Mouse (Mus musculus) liver, embryonic 13.5 days (tissue): ENCODE results near the gene Gm21541. TPM values are rescaled to one million over a fixed set of nuclear protein-coding genes. Genes with fewer than 3 reads are reported as not detected.
"Not testable (repeated sequence)": the region's sequence is repeated elsewhere in the genome, so short reads cannot be mapped to it uniquely, and the experiment has no call there.

Experiments
- ATAC-seq: fragments of 200-750 bp; cut with Nextera tagmentation; 2 replicates; pipeline ENCODE4 v1.8.0; 2017; ENCODE audit warnings: low read depth, mild to moderate bottlenecking, moderate number of reproducible peaks, moderate library complexity
- DNase-seq: peaks from one replicate; pipeline ENCODE4 v3.0.0; 2022
- H3K27ac ChIP-seq: fragments of 300-500 bp; sonication (generic); 2 replicates; pipeline ENCODE4 v1.5.1; 2015; ENCODE audit warnings: moderate library complexity, mild to moderate bottlenecking, inconsistent platforms
- H3K27me3 ChIP-seq: fragments of 300-500 bp; sonication (generic); 2 replicates; pipeline ENCODE4 v1.6.1; 2015; ENCODE audit warnings: mild to moderate bottlenecking, inconsistent platforms
- H3K36me3 ChIP-seq: fragments of 300-500 bp; sonication (generic); 2 replicates; pipeline ENCODE4 v1.6.1; 2015; ENCODE audit warnings: mild to moderate bottlenecking, inconsistent platforms
- H3K4me1 ChIP-seq: fragments of 300-500 bp; sonication (generic); replicated peaks from 2 replicates; pipeline ENCODE4 v1.6.1; 2015; ENCODE audit warnings: inconsistent platforms
- H3K4me2 ChIP-seq: fragments of 300-500 bp; sonication (generic); 2 replicates; pipeline ENCODE4 v1.6.1; 2015; ENCODE audit warnings: inconsistent platforms, mild to moderate bottlenecking, moderate library complexity
- H3K4me3 ChIP-seq: fragments of 300-500 bp; sonication (generic); replicated peaks from 2 replicates; pipeline ENCODE4 v1.5.1; 2015; ENCODE audit warnings: mild to moderate bottlenecking, inconsistent platforms
- H3K9ac ChIP-seq: fragments of 300-500 bp; sonication (generic); 2 replicates; pipeline ENCODE4 v1.6.1; 2015; ENCODE audit warnings: mild to moderate bottlenecking, inconsistent platforms
- H3K9me3 ChIP-seq: fragments of 300-500 bp; sonication (generic); replicated peaks from 2 replicates; pipeline ENCODE4 v1.6.1; 2016; ENCODE audit warnings: inconsistent platforms
- WGBS: fragments of 180-500 bp; shearing (Covaris S2); methylation state at CpG from one replicate; pipeline ENCODE4 v1.1.7; 2015; ENCODE audit not compliant: insufficient replicate concordance; 5-methylcytosine and 5-hydroxymethylcytosine counted together
- polyA plus RNA-seq: library from polyadenylated mRNA; unstranded; fragments of >200 nt; fragmentation: Nextera tagmentation; extraction: Ambion mirVana; gene quantifications from 2 replicates; pipeline ENCODE4 v1.2.1, GENCODE M21; 2015

The Gm21541 gene
- polyA plus RNA-seq = not detected in 2 replicates

GRCm38 (mm10) chr4:41903310-41903709 is at the start of gene Gm21541:
Gene Gm21541, plus strand, starts transcription at chr4:41903610.
- H3K4me2 ChIP-seq, H3K4me1 ChIP-seq, H3K27ac ChIP-seq, H3K36me3 ChIP-seq, H3K9ac ChIP-seq, DNase-seq, H3K27me3 ChIP-seq, ATAC-seq, H3K9me3 ChIP-seq, H3K4me3 ChIP-seq: not testable (repeated sequence)
- no CpG with 5 or more reads among the region's 5 CpGs for WGBS

GRCm38 (mm10) chr4:41941272-41941671 is 37.9 kb downstream of the Gm21541 start, which contains the start of gene Gm20878:
Gene Gm20878, plus strand, starts transcription at chr4:41941572.
- not testable (repeated sequence) for ATAC-seq, H3K4me1 ChIP-seq
- WGBS = no CpG with 5 or more reads among the region's 8 CpGs

More at GRCm38 (mm10) chr4:41941272-41941671, 37.9 kb downstream of the Gm21541 start, which contains the start of gene Gm20878:
- H3K27ac ChIP-seq, H3K4me3 ChIP-seq, H3K9me3 ChIP-seq, H3K9ac ChIP-seq, H3K36me3 ChIP-seq, DNase-seq, H3K4me2 ChIP-seq, H3K27me3 ChIP-seq: not testable (repeated sequence)

Other genes with a start within 250 kb of the Gm21541 start
- gene Cntfr, start 206.5 kb upstream of the Gm21541 start, polyA plus RNA-seq = 0.38 and 0.62 TPM in 2 replicates
- gene Il11ra1, start 203.6 kb upstream of the Gm21541 start, polyA plus RNA-seq = 32.7 and 35.8 TPM in 2 replicates
- gene Rpp25l, start 190.1 kb upstream of the Gm21541 start, polyA plus RNA-seq = 38.6 and 40.8 TPM in 2 replicates
- 86.4 and 90.0 TPM in 2 replicates for gene Dctn3, start 180.4 kb upstream of the Gm21541 start, polyA plus RNA-seq
- gene Arid3c, start 172.5 kb upstream of the Gm21541 start, polyA plus RNA-seq = not detected in 2 replicates
- 22.5 and 25.0 TPM in 2 replicates for gene Galt, start 148.4 kb upstream of the Gm21541 start, polyA plus RNA-seq
- gene Sigmar1, start 147.5 kb upstream of the Gm21541 start, polyA plus RNA-seq = 45.1 and 45.2 TPM in 2 replicates
- 7.1 and 7.6 TPM in 2 replicates for gene Ccl27a, start 129.4 kb upstream of the Gm21541 start, polyA plus RNA-seq
- 0.31 and 0.39 TPM in 2 replicates for gene Gm20878, start 38.0 kb downstream of the Gm21541 start, polyA plus RNA-seq
- gene Fam205a4, start 62.4 kb downstream of the Gm21541 start, polyA plus RNA-seq = 0.03 TPM in 1 of 2 replicates, not detected in the other
- gene Gm21093, start 131.1 kb downstream of the Gm21541 start, polyA plus RNA-seq = not detected in 2 replicates
- gene Gm3893, start 187.6 kb downstream of the Gm21541 start, polyA plus RNA-seq = not detected in 2 replicates
- gene Gm13304, start 211.2 kb downstream of the Gm21541 start, polyA plus RNA-seq = 0.32 TPM in 1 of 2 replicates, not detected in the other
- gene Gm13306, start 249.8 kb downstream of the Gm21541 start, polyA plus RNA-seq = not detected in 2 replicates